Mouse (Mus musculus): ENCODE measurements around the gene Dpy30. TPM values are rescaled to one million over a fixed set of nuclear protein-coding genes. Genes with fewer than 3 reads are reported as not detected.
"Not testable (repeated sequence)": the region's sequence is repeated elsewhere in the genome, so short reads cannot be mapped to it uniquely, and the experiment has no call there.

The Dpy30 gene
- polyA plus RNA-seq (2016; fragmentation: Nextera tagmentation; extraction: Ambion mirVana), result 209 and 229 TPM in 2 replicates

DNA sequence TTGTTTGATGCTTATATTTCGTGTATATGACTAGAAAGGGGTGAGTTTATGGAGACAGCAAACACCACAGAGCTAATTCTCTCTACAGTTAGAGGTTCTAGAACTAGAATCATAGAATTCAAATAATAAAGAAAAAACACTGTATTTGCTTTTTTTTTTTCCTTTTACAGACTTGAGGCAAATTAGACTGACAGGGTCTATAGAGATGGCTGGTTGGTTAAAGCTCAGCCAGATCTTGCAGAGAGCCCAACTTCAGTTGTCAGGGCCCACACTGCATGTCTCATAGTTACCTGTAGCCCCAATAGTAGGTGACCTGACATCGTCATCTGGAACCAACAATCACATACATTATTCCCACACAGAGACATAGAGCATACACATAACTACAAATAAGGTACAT is at the start of gene Dpy30:
Gene Dpy30, minus strand, starts transcription at position 101 of the 400 bp plus-strand sequence.
- 83% methylated on average over 2 of the region's 2 CpGs for WGBS
- ATAC-seq (ENCODE audit: low FRiP score, low read depth), result no peak
- Histone ChIP-seq H3K4me1 (no peaks in the 10 kb centered on the region), H3K36me3 (no peaks in the 10 kb centered on the region), H3K4me3 (no peak within 1 kb of the TSS), H3K27me3 (replicated peaks) (no peaks in the 10 kb centered on the region), H3K9me3 (no peaks in the 10 kb centered on the region), H3K4me2 (replicated peaks) (no peak within 1 kb of the TSS), H3K27ac (no peak within 1 kb of the TSS), H3K9ac (no peak within 1 kb of the TSS)

DNA sequence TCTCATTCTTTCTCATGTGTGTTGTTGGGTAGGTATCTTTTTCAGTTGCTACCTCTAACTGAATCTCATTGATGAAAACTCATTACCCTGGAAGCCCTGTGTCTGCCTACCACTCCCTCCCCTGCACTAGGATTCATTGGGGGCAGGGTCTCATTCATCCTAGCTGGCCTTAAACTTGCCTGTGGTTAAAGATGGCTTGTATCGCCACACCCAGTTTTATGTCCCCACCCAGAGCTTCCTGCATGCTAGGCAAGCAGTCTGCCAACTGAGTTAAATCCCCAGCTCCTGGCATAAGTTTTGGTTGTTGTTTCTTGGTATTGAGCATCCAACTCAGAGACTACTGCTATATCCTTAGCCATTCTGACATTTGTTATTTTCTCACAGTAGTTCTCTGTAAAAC is 39.8 kb upstream of the Dpy30 start:
- H3K4me1 ChIP-seq, result no peaks in the 10 kb centered on the region
- peaks cover 47% of the 10 kb centered on the region for H3K36me3 ChIP-seq
- H3K27me3 ChIP-seq (replicated peaks), result no peaks in the 10 kb centered on the region
- no peak overlapping the region for H3K4me3 ChIP-seq
- no peak overlapping the region for H3K9ac ChIP-seq
- WGBS, result 97% methylated on average over 1 of the region's 1 CpGs
- H3K4me2 ChIP-seq (replicated peaks), result no peak overlapping the region
- no peaks in the 10 kb centered on the region for H3K9me3 ChIP-seq
- H3K27ac ChIP-seq, result no peak overlapping the region
- no peak for ATAC-seq (ENCODE audit: low FRiP score, low read depth)

DNA sequence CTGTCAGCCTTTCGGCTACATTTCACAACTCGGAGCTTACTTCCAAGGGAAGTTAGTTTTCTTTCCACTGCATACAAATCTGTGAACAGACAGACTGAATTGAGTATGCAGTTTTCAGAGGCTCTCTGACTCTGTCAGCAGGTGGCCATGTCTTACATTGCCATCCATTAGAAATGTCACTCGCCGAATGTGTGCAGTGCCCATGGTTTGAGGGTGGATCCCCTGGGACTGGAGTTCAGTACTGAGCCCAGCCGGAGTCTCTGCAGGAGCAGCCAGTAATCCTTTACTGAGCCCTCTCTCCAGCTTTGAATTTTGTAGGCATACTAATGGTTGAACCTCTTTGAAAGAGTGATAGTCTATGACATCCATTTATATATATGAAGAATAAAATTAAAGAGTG is 17.4 kb upstream of the Dpy30 start:
- Histone ChIP-seq H3K9me3 (no peaks in the 10 kb centered on the region), H3K27me3 (replicated peaks) (no peaks in the 10 kb centered on the region), H3K4me3 (no peak overlapping the region), H3K36me3 (peaks cover 4% of the 10 kb centered on the region; the same call in 1 of the 2 replicates), H3K27ac (no peak overlapping the region), H3K4me1 (peaks cover 25% of the 10 kb centered on the region), H3K4me2 (replicated peaks) (peak overlapping the region; percentile 69), H3K9ac (no peak overlapping the region)
- ATAC-seq (ENCODE audit: low FRiP score, low read depth), result no peak
- 47% methylated on average over 5 of the region's 5 CpGs for WGBS

DNA sequence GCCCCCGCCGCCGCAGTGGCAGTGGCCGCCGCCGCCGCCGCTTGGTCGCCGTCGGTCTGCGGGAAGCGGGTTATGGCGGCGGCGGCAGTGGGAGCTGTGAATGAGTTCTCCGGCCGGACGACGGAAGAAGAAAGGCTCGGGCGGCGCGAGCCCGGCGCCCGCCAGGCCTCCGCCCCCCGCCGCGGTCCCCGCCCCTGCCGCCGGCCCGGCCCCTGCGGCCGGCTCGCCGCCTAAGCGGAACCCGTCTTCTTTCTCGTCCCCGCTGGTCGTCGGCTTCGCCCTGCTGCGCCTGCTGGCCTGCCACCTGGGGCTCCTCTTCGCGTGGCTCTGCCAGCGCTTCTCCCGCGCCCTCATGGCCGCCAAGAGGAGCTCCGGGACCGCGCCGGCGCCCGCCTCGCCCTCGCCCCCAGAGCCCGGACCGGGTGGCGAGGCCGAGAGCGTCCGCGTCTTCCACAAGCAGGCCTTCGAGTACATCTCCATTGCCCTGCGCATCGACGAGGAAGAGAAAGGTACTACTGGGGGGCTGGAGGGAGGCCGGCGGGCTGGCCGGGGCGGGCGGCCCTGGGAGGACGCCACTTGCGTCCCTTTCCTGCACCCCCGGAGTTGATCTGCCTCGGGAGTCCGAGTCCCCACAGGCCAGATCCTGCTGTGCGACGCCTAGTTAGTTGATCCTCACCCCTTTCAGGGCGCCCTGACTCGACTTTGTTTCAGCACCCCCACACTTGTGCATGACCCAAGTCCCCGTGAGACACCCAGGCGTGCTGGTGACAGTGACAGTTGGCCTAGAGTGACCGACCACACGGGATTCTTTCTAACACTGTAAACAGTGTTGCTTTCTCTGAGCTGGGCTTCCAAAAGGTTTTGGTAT is 15.4 kb upstream of the Dpy30 start, which contains the start of gene Spast:
Gene Spast, plus strand, starts transcription at position 51 of the 868 bp plus-strand sequence.
- H3K27me3 ChIP-seq (replicated peaks), result no peaks in the 10 kb centered on the region
- WGBS, result under 1% methylated on average over 78 of the region's 90 CpGs
- H3K4me1 ChIP-seq, result peaks cover 25% of the 10 kb centered on the region
- peak within 1 kb of the TSS; percentile 69 for H3K4me2 ChIP-seq (replicated peaks)
- H3K36me3 ChIP-seq, result 0 out of 2 replicates have a peak, but pooled peaks cover 4% of the 10 kb centered on the region
- peak within 1 kb of the TSS; percentile 98 for H3K27ac ChIP-seq
- peak; percentile 75 for ATAC-seq (ENCODE audit: low FRiP score, low read depth)
- peak within 1 kb of the TSS; percentile 94 for H3K9ac ChIP-seq
- peak within 1 kb of the TSS; percentile 99 for H3K4me3 ChIP-seq
- no peaks in the 10 kb centered on the region for H3K9me3 ChIP-seq

DNA sequence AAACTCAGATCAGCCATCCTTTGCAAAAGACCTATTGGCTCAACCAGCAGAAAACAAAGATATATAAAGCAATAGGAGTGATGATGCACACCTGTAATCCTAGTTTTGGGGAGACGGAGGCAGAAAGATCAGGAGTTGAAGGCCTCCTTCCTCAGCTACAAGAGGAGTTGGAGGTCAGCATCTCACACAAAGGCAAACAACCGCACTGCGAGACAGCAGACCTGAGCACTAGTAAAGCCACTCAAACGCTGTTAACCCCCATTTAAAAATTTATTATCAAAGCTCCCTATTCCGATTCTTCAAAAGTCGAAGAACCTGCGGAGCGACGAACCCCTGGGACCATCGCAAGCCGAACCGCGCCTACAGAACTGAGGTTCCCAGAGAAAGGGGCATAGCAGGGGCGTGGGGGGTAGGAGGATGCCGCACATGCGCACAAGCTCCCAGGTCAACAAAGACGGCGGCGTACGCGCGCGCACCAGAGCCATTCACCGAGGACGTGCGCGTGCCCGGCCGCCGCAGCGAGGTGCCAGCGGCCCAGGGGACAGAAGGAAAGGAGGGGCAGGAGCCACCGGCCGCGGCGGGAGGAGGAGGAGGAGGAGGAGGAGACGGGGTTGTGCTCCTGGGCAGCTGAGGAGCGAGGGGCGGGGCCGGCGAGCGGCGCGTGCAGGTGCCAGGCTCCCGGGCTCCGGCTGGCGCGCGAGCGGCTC is 14.6 kb upstream of the Dpy30 start:
- peaks cover 25% of the 10 kb centered on the region for H3K4me1 ChIP-seq
- peak; percentile 95 for ATAC-seq (ENCODE audit: low FRiP score, low read depth)
- WGBS, result under 1% methylated on average over 50 of the region's 50 CpGs
- no peaks in the 10 kb centered on the region for H3K36me3 ChIP-seq
- peak overlapping the region; percentile 94 for H3K9ac ChIP-seq
- peak overlapping the region; percentile 99 for H3K4me3 ChIP-seq
- peak overlapping the region; percentile 69 for H3K4me2 ChIP-seq (replicated peaks)
- H3K27me3 ChIP-seq (replicated peaks), result no peaks in the 10 kb centered on the region
- no peaks in the 10 kb centered on the region for H3K9me3 ChIP-seq
- H3K27ac ChIP-seq, result peak overlapping the region; percentile 98

DNA sequence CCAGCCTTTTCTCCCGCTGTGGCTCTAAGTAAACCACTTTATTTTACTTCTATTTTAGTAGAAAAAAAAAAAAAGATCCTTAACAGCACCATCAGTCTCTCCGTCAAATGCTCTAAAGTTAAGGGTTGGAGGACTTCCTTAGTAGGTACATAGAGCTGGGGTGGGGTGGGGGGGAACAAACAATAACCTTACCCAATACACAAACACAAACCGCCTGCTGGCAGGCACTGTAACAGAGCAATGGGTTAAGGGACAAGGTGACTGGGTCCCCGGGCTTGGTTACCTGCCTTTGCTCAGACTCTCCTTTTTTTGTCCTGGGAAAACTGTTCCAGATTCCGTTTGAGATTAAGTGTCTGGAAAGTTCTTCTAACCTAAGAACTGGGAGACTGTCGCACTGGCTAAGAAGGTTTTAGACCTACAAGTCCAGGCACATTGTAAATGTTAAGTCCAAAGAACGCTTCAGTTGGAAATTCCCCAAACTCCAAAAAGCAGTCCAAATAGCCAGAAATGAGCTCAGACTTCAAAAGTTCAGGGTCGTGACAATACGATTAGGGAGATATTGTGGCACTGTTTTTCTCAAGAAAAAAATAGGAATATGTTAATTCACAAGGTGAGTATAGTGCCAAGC is 7.4 kb upstream of the Dpy30 start:
- no peaks in the 10 kb centered on the region for H3K36me3 ChIP-seq
- H3K9ac ChIP-seq, result no peak overlapping the region
- 83% methylated on average over 9 of the region's 9 CpGs for WGBS
- H3K27me3 ChIP-seq (replicated peaks), result no peaks in the 10 kb centered on the region
- ATAC-seq (ENCODE audit: low FRiP score, low read depth), result no peak
- H3K27ac ChIP-seq, result no peak overlapping the region
- no peaks in the 10 kb centered on the region for H3K4me1 ChIP-seq
- no peak overlapping the region for H3K4me2 ChIP-seq (replicated peaks)
- H3K9me3 ChIP-seq, result no peaks in the 10 kb centered on the region
- no peak overlapping the region for H3K4me3 ChIP-seq

DNA sequence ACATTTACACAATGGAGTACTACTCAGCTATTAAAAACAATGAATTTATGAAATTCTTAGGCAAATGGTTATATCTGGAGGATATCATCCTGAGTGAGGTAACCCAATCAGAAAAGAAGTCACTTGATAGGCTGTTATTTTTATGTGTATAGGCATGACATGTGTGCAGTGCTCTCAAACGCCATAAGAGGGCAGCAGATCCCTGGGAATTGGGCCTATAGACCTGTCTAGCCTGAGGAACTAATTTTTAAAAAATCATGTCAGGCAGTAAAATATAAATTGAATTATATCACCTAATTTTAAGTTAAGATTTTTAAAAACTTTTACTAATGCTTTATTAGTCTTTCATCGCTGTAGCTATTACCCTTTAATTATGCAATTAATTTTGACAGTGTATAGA is 4.4 kb upstream of the Dpy30 start:
- ATAC-seq (ENCODE audit: low FRiP score, low read depth); H3K27ac ChIP-seq; H3K4me3 ChIP-seq; H3K9ac ChIP-seq; H3K36me3 ChIP-seq; H3K9me3 ChIP-seq; H3K4me2 ChIP-seq (replicated peaks); H3K4me1 ChIP-seq; H3K27me3 ChIP-seq (replicated peaks): not testable (repeated sequence)
- WGBS, result 49% methylated on average over 2 of the region's 2 CpGs

DNA sequence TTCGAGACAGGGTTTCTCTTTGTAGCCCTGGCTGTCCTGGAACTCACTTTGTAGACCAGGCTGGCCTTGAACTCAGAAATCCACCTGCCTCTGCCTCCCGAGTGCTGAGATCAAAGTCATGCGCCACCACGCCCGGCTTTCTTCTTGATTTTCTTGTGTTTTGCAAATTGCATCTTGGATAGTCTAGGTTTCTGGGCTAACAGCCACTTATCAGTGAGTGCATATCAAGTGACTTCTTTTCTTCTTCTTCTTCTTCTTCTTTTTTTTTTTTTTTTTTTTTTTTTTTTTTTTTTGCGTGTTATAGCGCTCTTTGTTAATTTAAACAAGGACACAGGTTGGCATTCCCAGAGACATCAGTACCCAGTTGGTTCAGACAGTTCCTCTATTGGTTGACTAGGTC is 3.5 kb upstream of the Dpy30 start:
- H3K4me3 ChIP-seq; H3K4me2 ChIP-seq (replicated peaks); H3K9me3 ChIP-seq; H3K9ac ChIP-seq; H3K27me3 ChIP-seq (replicated peaks); ATAC-seq (ENCODE audit: low FRiP score, low read depth); H3K27ac ChIP-seq; H3K4me1 ChIP-seq; H3K36me3 ChIP-seq: not testable (repeated sequence)
- WGBS, result 82% methylated on average over 7 of the region's 7 CpGs

DNA sequence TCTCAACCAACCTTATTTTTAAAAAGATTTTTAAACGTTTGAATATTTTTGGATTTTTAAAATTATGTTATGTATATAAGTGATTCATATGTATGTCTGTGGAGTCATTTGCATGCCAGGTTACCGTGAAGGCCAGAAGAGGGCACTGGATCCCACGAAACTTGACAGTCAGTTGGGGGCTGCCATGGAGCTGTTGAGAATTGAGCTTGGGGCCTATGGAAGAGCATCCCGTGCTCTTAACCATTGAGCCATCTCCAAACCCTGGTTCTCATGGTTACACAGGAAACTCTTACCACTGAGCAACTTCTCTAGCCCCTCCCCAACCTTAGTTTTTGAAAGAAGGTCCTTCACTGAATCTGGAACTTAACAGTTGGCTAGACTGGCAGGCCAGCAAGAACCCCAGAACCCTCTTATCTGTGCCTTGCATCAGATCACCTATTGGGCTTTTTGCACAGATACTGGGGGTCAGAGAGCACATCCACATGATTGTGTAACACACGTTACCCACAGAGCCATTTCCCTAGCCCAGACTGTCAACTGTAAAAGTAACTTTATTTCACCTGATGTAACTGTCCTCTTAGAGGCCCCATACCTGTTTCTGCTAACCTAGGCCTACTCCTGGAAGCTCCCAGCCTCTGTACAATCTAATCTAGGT is 1.2 kb downstream of the Dpy30 start:
- ATAC-seq (ENCODE audit: low FRiP score, low read depth), result no peak
- Histone ChIP-seq H3K27me3 (replicated peaks) (no peaks in the 10 kb centered on the region), H3K4me1 (no peaks in the 10 kb centered on the region), H3K4me3 (no peak overlapping the region), H3K4me2 (replicated peaks) (no peak overlapping the region), H3K9ac (no peak overlapping the region), H3K27ac (no peak overlapping the region), H3K36me3 (no peaks in the 10 kb centered on the region), H3K9me3 (no peaks in the 10 kb centered on the region)
- 53% methylated on average over 5 of the region's 5 CpGs for WGBS

DNA sequence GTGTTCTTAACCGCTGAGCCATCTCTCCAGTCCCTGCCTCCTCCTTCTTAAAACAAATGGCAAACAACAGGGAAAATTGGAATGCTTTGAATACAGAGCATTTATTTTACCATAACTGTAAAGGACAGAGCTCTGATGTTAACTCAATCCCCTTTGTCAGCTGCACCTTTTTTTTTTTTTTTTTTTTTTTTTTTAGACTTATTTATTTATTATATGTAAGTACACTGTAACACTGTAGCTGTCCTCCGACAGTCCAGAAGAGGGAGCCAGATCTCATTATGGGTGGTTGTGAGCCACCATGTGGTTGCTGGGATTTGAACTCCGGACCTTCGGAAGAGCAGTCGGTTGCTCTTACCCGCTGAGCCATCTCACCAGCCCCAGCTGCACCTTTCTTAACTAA is 5.0 kb downstream of the Dpy30 start:
- Histone ChIP-seq H3K9me3 (no peaks in the 10 kb centered on the region), H3K4me2 (replicated peaks) (no peak overlapping the region), H3K4me1 (peaks cover 8% of the 10 kb centered on the region; the same call in 1 of the 2 replicates), H3K36me3 (peaks cover 5% of the 10 kb centered on the region; the same call in 1 of the 2 replicates), H3K9ac (no peak overlapping the region), H3K27ac (no peak overlapping the region), H3K27me3 (replicated peaks) (no peaks in the 10 kb centered on the region), H3K4me3 (no peak overlapping the region)
- ATAC-seq (ENCODE audit: low FRiP score, low read depth), result no peak
- 90% methylated on average over 6 of the region's 6 CpGs for WGBS

DNA sequence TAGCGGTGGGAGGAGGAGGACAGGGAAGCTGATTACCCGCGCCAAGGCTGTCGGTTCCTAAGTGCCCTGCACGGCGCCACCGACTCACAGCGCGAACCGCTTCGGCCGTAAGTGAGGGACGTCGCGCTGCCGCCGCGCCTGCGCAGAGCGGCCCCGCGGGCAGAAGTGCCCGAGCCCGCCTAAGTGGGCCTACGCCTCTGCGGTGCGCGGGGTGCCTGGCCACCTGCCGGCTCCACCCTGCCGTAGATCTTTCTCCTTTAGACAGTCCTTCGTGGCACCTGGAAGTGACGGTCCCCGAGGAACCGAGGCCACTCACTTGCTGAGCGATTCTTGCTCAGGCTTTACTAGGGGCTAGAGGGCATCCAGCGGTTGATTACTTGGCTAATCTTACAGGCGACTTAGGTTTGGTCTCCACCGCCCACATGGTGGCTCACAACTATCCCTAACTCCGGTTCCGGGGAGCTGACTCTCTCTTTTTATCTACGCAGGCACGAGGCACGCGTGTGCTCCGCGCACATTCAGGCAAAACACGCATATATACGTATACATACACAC is 7.4 kb downstream of the Dpy30 start:
- under 1% methylated on average over 48 of the region's 48 CpGs for WGBS
- Histone ChIP-seq H3K9ac (peak overlapping the region; percentile 68), H3K4me2 (replicated peaks) (peak overlapping the region; percentile 82), H3K4me3 (peak overlapping the region; percentile 77), H3K27ac (peak overlapping the region; percentile 84), H3K36me3 (peaks cover 13% of the 10 kb centered on the region; the same call in 1 of the 2 replicates), H3K9me3 (no peaks in the 10 kb centered on the region), H3K27me3 (replicated peaks) (no peaks in the 10 kb centered on the region), H3K4me1 (peaks cover 8% of the 10 kb centered on the region)
- ATAC-seq (ENCODE audit: low FRiP score, low read depth), result peak; percentile 93
